Mouse (Mus musculus): ENCODE measurements around the gene Stab2.

- TF ChIP-seq CTCF (IDR thresholded peaks at IDR 0.05; ENCODE audit: low read depth) = no peak
- TF ChIP-seq EP300 (IDR thresholded peaks at IDR 0.05; ENCODE audit: low read depth) = no peak
Observed at GRCm38 (mm10) chr10:86862496-86862895, 145.3 kb downstream of the Stab2 start.
